Mouse (Mus musculus): ENCODE data around the gene Cd68. TPM values are rescaled to one million over a fixed set of nuclear protein-coding genes. Genes with fewer than 3 reads are reported as not detected.
A peak's percentile ranks its signal among the peaks of the same experiment; 100 is the strongest.

Gene Cd68
- polyA plus RNA-seq, 1 experiment from 2014 or later = 32.5 TPM

DNA sequence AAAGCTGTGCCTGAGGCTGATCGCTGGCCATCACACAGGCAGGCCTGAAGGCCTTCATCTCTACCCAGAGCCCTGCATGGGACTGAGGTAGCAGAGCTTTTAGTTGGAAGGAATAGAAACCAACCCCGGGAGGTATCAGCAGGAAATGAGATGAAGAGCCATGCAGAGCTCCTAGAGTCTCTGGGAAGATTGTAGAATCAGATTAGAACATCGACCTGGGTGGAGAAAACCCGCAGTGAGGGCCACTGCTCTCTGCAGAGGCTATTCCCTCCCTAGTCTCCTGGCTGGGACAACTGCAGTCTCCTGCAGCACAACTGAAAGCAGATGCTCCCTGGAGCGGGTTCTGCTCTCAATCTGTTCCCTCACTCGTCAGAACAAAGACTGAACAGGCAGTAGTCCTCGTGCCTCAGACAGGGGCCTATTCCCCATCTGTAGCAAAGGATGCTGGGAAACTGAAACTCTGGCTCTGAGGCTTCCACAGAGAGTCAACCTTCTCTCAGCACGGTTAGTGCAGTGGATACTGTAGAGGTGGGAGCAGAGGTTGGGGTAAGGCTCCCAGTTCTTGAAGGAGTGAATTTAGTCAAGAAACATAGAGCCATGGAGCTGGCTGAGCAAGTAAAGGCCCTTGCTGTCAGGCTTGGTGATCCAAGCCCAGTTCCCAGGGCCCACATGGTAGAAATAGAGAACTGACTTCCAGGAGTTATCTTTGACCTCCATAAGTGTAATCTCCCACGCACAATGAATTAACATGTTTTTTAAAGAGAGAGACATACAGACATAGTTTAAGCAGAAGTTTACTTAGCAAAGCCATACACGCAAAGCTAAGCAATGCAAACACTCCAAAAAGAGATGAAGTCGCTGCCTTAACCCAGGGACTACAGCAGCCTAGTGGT, 43.8 kb upstream of the Cd68 start:
- H3K9me3 ChIP-seq (ENCODE audit: low read length) = no peaks in the 10 kb centered on the region
- no peaks in the 10 kb centered on the region for H3K36me3 ChIP-seq (replicated peaks; ENCODE audit: insufficient read depth, low read length)
- H3K9ac ChIP-seq (replicated peaks) = no peak overlapping the region
- no peak overlapping the region for H3K27ac ChIP-seq (ENCODE audit: low read depth)
- 56% methylated on average over 11 of the region's 11 CpGs for WGBS (ENCODE audit: insufficient replicate concordance)
- TF ChIP-seq CTCF (IDR thresholded peaks at IDR 0.05; ENCODE audit: low read depth) (no peak), EP300 (IDR thresholded peaks at IDR 0.05; ENCODE audit: low read depth) (no peak)
- H3K4me1 ChIP-seq (ENCODE audit: insufficient read depth) = peaks cover 15% of the 10 kb centered on the region; the same call in 1 of the 2 replicates
- H3K4me3 ChIP-seq (ENCODE audit: low read depth, low read length) = no peak overlapping the region
- ATAC-seq (no peak), DNase-seq (no peak)
- H3K27me3 ChIP-seq (ENCODE audit: insufficient read depth, low read length) = no peaks in the 10 kb centered on the region
- H3K4me2 ChIP-seq (ENCODE audit: low read depth, low read length) = no peak overlapping the region

DNA sequence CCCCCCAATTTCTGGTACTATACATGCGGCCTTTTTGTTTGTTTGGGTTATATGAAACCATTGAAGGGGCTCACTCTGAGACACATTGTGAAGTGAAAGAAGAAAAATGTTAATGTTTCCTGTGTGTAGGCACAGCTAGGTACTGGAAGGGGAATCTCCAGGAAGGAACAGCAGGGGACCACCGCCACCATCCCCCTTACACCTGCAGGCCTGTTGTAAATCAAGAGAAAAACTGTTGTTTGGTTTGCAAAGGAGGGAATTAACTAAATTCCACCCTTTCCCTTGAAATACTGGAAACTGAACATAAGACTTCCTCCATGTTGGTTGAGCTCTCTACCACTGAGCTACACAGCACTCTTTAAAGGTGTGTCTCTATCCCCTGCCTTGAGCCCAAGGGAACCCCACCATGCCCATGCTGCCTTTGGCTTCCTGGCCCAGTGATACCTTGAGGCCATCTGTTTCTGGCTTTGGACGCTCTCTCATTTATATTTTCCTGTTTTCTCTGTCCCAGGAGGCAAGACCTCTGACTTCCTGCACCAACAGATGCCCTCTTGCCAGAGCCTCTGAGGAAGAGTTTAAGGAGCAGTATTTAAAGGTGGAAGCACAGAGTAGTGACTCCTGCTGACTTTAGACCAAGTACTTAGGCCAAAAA, 42.8 kb upstream of the Cd68 start:
- no peak overlapping the region for H3K9ac ChIP-seq (replicated peaks)
- TF ChIP-seq EP300 (IDR thresholded peaks at IDR 0.05; ENCODE audit: low read depth) (no peak), CTCF (IDR thresholded peaks at IDR 0.05; ENCODE audit: low read depth) (no peak)
- no peak for ATAC-seq
- peaks cover 15% of the 10 kb centered on the region; the same call in 1 of the 2 replicates for H3K4me1 ChIP-seq (ENCODE audit: insufficient read depth)
- no peaks in the 10 kb centered on the region for H3K36me3 ChIP-seq (replicated peaks; ENCODE audit: insufficient read depth, low read length)
- WGBS (ENCODE audit: insufficient replicate concordance) = 84% methylated on average over 3 of the region's 3 CpGs
- H3K27ac ChIP-seq (ENCODE audit: low read depth) = no peak overlapping the region
- no peak overlapping the region for H3K4me2 ChIP-seq (ENCODE audit: low read depth, low read length)
- no peak overlapping the region for H3K4me3 ChIP-seq (ENCODE audit: low read depth, low read length)
- no peaks in the 10 kb centered on the region for H3K9me3 ChIP-seq (ENCODE audit: low read length)
- no peak for DNase-seq
- H3K27me3 ChIP-seq (ENCODE audit: insufficient read depth, low read length) = no peaks in the 10 kb centered on the region

GRCm38 (mm10) chr11:69707873-69708381, 42.0 kb upstream of the Cd68 start:
- H3K9me3 ChIP-seq (ENCODE audit: low read length) = no peaks in the 10 kb centered on the region
- H3K4me1 ChIP-seq (ENCODE audit: insufficient read depth) = peaks cover 15% of the 10 kb centered on the region; the same call in 1 of the 2 replicates
- no peak overlapping the region for H3K4me2 ChIP-seq (ENCODE audit: low read depth, low read length)
- 85% methylated on average over 4 of the region's 4 CpGs for WGBS (ENCODE audit: insufficient replicate concordance)
- TF ChIP-seq CTCF (IDR thresholded peaks at IDR 0.05; ENCODE audit: low read depth) (no peak), EP300 (IDR thresholded peaks at IDR 0.05; ENCODE audit: low read depth) (no peak)
- no peak for DNase-seq
- ATAC-seq = no peak
- no peak overlapping the region for H3K4me3 ChIP-seq (ENCODE audit: low read depth, low read length)
- no peaks in the 10 kb centered on the region for H3K36me3 ChIP-seq (replicated peaks; ENCODE audit: insufficient read depth, low read length)
- no peaks in the 10 kb centered on the region for H3K27me3 ChIP-seq (ENCODE audit: insufficient read depth, low read length)
- no peak overlapping the region for H3K9ac ChIP-seq (replicated peaks)
- H3K27ac ChIP-seq (ENCODE audit: low read depth) = no peak overlapping the region

DNA sequence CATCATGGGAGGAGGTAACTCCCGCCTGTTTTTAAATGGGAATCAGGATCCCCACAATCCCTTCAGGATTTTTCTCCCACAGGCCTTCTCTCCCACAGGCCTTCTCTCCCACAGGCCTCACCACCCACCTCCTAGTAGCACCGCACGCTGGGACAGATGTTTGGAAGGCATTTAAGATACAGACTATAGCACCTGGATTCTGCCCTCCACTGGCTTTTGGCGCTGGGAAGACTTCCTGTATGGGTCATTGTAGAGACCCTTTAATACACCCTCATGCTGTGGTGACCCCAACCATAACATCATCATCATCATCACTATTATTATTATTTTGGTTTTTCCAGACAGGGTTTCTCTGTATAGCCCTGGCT, 41.5 kb upstream of the Cd68 start:
- ATAC-seq = no peak
- Histone ChIP-seq H3K4me3 (ENCODE audit: low read depth, low read length) (no peak overlapping the region), H3K9ac (replicated peaks) (no peak overlapping the region), H3K9me3 (ENCODE audit: low read length) (no peaks in the 10 kb centered on the region), H3K27ac (ENCODE audit: low read depth) (no peak overlapping the region), H3K4me2 (ENCODE audit: low read depth, low read length) (no peak overlapping the region), H3K4me1 (ENCODE audit: insufficient read depth) (peaks cover 15% of the 10 kb centered on the region; the same call in 1 of the 2 replicates), H3K36me3 (replicated peaks; ENCODE audit: insufficient read depth, low read length) (no peaks in the 10 kb centered on the region), H3K27me3 (ENCODE audit: insufficient read depth, low read length) (no peaks in the 10 kb centered on the region)
- DNase-seq = no peak
- no peak for TF ChIP-seq CTCF (IDR thresholded peaks at IDR 0.05; ENCODE audit: low read depth)
- TF ChIP-seq EP300 (IDR thresholded peaks at IDR 0.05; ENCODE audit: low read depth) = no peak
- WGBS (ENCODE audit: insufficient replicate concordance) = 84% methylated on average over 4 of the region's 4 CpGs

DNA sequence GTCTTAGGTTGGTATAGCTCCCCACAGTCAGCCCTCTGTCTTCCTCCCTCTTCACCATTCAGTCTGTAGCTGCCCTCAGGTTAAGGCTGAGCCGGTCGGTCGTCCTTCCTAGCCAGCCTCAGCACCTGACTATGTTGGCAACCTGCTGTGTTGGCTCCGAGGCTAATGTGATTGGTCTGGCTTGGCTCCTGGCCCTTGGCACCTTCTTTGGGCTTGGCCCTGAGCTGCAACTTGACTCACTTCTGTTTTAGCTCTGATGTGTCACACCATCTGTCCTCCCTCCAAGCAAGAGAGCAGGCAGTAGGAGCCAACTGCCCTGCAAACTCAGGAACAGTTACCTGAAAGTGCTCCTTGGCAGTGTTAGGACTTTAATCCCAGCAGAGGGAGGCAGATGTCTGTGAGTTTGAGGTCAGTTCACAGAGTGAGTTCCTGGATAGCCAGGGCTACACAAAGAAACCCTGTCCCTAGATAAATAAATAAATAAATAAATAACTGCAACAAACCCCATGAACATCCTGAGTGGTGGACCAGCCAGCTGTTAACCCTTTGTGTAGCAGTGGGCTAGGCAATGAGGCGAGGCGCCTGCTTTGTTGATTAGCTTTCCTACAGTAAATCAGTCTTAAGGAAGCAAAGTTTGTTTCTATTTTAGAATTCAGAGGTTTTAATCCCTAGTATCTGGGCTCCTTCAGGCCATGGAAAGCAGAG, 41.0 kb upstream of the Cd68 start:
- Histone ChIP-seq H3K4me1 (ENCODE audit: insufficient read depth) (peaks cover 15% of the 10 kb centered on the region; the same call in 1 of the 2 replicates), H3K27me3 (ENCODE audit: insufficient read depth, low read length) (no peaks in the 10 kb centered on the region), H3K27ac (ENCODE audit: low read depth) (no peak overlapping the region), H3K4me2 (ENCODE audit: low read depth, low read length) (no peak overlapping the region), H3K9me3 (ENCODE audit: low read length) (no peaks in the 10 kb centered on the region), H3K9ac (replicated peaks) (no peak overlapping the region; the same call in 1 of the 2 replicates), H3K36me3 (replicated peaks; ENCODE audit: insufficient read depth, low read length) (no peaks in the 10 kb centered on the region), H3K4me3 (ENCODE audit: low read depth, low read length) (no peak overlapping the region)
- TF ChIP-seq EP300 (IDR thresholded peaks at IDR 0.05; ENCODE audit: low read depth) (no peak), CTCF (IDR thresholded peaks at IDR 0.05; ENCODE audit: low read depth) (peak; percentile 15; the same call in 1 of the 2 replicates)
- ATAC-seq (0 out of 2 replicates have a peak, but pooled peaks have one; percentile 27), DNase-seq (no peak)
- 67% methylated on average over 6 of the region's 6 CpGs for WGBS (ENCODE audit: insufficient replicate concordance)
